Mouse (Mus musculus): ENCODE measurements around the gene Noct. TPM values are rescaled to one million over a fixed set of nuclear protein-coding genes. Genes with fewer than 3 reads are reported as not detected.

The Noct gene
- polyA plus RNA-seq, 1 experiment from 2014 or later, result 29.0 TPM

GRCm38 (mm10) chr3:51222834-51223460 is 1.3 kb upstream of the Noct start:
- DNase-seq (ENCODE audit: low spot score) (no peak), ATAC-seq (replicated peaks; ENCODE audit: low FRiP score) (no peak)
- Histone ChIP-seq H3K27ac (ENCODE audit: low read depth, low read length) (no peak overlapping the region), H3K4me1 (replicated peaks; ENCODE audit: control insufficient read depth, insufficient read depth, low read length) (peaks cover 18% of the 10 kb centered on the region), H3K36me3 (ENCODE audit: control insufficient read depth, insufficient read depth, low read length) (no peaks in the 10 kb centered on the region), H3K4me2 (peak overlapping the region; percentile 94; the same call in 1 of the 2 replicates), H3K4me3 (ENCODE audit: low read depth, low read length) (no peak overlapping the region), H3K9ac (ENCODE audit: low read depth, low read length) (no peak overlapping the region), H3K9me3 (ENCODE audit: control insufficient read depth, low read length) (no peaks in the 10 kb centered on the region), H3K27me3 (replicated peaks; ENCODE audit: control insufficient read depth, insufficient read depth, low read length) (no peaks in the 10 kb centered on the region)
- WGBS, result 43% methylated on average over 10 of the region's 10 CpGs

- peak overlapping the region; percentile 98 for H3K4me3 ChIP-seq (ENCODE audit: low read depth, low read length)
- H3K9ac ChIP-seq (ENCODE audit: low read depth, low read length), result peak overlapping the region; percentile 99; the same call in 1 of the 2 replicates
- H3K4me1 ChIP-seq (replicated peaks; ENCODE audit: control insufficient read depth, insufficient read depth, low read length), result peaks cover 20% of the 10 kb centered on the region
- no peaks in the 10 kb centered on the region for H3K27me3 ChIP-seq (replicated peaks; ENCODE audit: control insufficient read depth, insufficient read depth, low read length)
- peak overlapping the region; percentile 94 for H3K4me2 ChIP-seq
- peaks cover 1% of the 10 kb centered on the region; the same call in 1 of the 2 replicates for H3K36me3 ChIP-seq (ENCODE audit: control insufficient read depth, insufficient read depth, low read length)
- no peak for DNase-seq (ENCODE audit: low spot score)
- 29% methylated on average over 5 of the region's 5 CpGs for WGBS
- no peak for ATAC-seq (replicated peaks; ENCODE audit: low FRiP score)
- peak overlapping the region; percentile 29; the same call in 1 of the 2 replicates for H3K27ac ChIP-seq (ENCODE audit: low read depth, low read length)
- H3K9me3 ChIP-seq (ENCODE audit: control insufficient read depth, low read length), result no peaks in the 10 kb centered on the region
These were observed 691 bp upstream of the Noct start for GRCm38 (mm10) chr3:51223556-51223955.

DNA sequence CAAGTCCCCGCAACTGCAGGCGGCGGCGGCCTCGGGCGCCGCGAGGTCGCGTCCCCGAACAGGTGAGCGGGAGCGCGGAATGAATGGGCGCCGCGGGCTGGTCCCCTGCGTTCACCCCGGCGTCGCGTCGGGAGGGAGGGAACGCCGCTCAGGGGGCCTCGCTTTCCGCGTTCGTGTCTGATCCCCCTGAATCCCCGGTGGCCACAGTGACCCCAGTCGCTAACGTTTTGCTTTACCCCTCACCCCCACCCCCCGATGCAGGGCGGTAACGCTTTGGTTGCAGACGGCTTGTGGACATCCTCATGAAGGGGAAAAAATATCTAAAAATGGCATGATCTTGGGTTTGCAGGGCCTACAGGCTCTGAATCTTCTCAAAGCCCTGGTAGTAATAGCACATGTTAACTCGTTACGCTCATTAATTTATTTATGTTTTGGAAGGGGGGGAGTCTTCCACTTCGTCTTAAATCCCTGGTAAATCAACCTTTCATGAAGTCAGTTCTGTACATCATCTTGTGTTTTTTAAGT is 1.0 kb downstream of the Noct start:
- 1% methylated on average over 33 of the region's 39 CpGs for WGBS
- ATAC-seq (replicated peaks; ENCODE audit: low FRiP score) (0 out of 2 replicates have a peak, but pooled peaks have one; percentile 1), DNase-seq (ENCODE audit: low spot score) (peak; percentile 68)
- Histone ChIP-seq H3K36me3 (ENCODE audit: control insufficient read depth, insufficient read depth, low read length) (peaks cover 3% of the 10 kb centered on the region; the same call in 1 of the 2 replicates), H3K9ac (ENCODE audit: low read depth, low read length) (peak overlapping the region; percentile 99), H3K27ac (ENCODE audit: low read depth, low read length) (peak overlapping the region; percentile 92), H3K4me3 (ENCODE audit: low read depth, low read length) (peak overlapping the region; percentile 98), H3K9me3 (ENCODE audit: control insufficient read depth, low read length) (no peaks in the 10 kb centered on the region), H3K27me3 (replicated peaks; ENCODE audit: control insufficient read depth, insufficient read depth, low read length) (no peaks in the 10 kb centered on the region), H3K4me2 (peak overlapping the region; percentile 94), H3K4me1 (replicated peaks; ENCODE audit: control insufficient read depth, insufficient read depth, low read length) (peaks cover 26% of the 10 kb centered on the region)

- Histone ChIP-seq H3K4me3 (ENCODE audit: low read depth, low read length) (peak overlapping the region; percentile 98), H3K4me1 (replicated peaks; ENCODE audit: control insufficient read depth, insufficient read depth, low read length) (peaks cover 29% of the 10 kb centered on the region), H3K9me3 (ENCODE audit: control insufficient read depth, low read length) (no peaks in the 10 kb centered on the region), H3K9ac (ENCODE audit: low read depth, low read length) (peak overlapping the region; percentile 99), H3K4me2 (peak overlapping the region; percentile 94), H3K27ac (ENCODE audit: low read depth, low read length) (peak overlapping the region; percentile 2; the same call in 1 of the 2 replicates), H3K36me3 (ENCODE audit: control insufficient read depth, insufficient read depth, low read length) (peaks cover 3% of the 10 kb centered on the region; the same call in 1 of the 2 replicates), H3K27me3 (replicated peaks; ENCODE audit: control insufficient read depth, insufficient read depth, low read length) (no peaks in the 10 kb centered on the region)
- ATAC-seq (replicated peaks; ENCODE audit: low FRiP score) (no peak), DNase-seq (ENCODE audit: low spot score) (no peak)
- 79% methylated on average over 10 of the region's 10 CpGs for WGBS
These were observed 1.7 kb downstream of the Noct start for GRCm38 (mm10) chr3:51225979-51226378.

DNA sequence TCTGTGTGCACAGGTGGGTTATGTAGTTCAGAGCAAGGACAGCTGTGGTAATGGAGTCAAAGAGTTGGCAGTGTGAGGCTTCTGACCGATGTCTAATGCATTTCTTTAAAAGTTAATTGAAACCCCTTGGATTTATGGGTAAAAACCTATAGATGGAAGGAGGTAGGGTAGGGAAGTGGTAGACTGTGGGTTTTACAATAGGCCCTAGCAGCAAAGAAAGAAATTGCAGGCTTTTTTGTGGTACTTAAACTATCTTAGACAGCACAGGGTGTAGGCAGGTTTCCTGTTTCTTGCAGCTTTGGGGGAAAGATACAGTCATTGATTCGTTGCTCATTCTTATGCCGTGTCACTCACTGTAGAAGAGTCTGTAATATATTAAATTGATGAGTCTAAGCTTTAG is 2.4 kb downstream of the Noct start:
- Histone ChIP-seq H3K9me3 (ENCODE audit: control insufficient read depth, low read length) (no peaks in the 10 kb centered on the region), H3K9ac (ENCODE audit: low read depth, low read length) (peak overlapping the region; percentile 99), H3K4me1 (replicated peaks; ENCODE audit: control insufficient read depth, insufficient read depth, low read length) (peaks cover 35% of the 10 kb centered on the region), H3K36me3 (ENCODE audit: control insufficient read depth, insufficient read depth, low read length) (peaks cover 3% of the 10 kb centered on the region; the same call in 1 of the 2 replicates), H3K27me3 (replicated peaks; ENCODE audit: control insufficient read depth, insufficient read depth, low read length) (no peaks in the 10 kb centered on the region), H3K4me3 (ENCODE audit: low read depth, low read length) (peak overlapping the region; percentile 98), H3K27ac (ENCODE audit: low read depth, low read length) (peak overlapping the region; percentile 2; the same call in 1 of the 2 replicates), H3K4me2 (peak overlapping the region; percentile 94)
- DNase-seq (ENCODE audit: low spot score) (no peak), ATAC-seq (replicated peaks; ENCODE audit: low FRiP score) (no peak)
- WGBS, result 46% methylated on average over 3 of the region's 3 CpGs

- Histone ChIP-seq H3K9me3 (ENCODE audit: control insufficient read depth, low read length) (no peaks in the 10 kb centered on the region), H3K27ac (ENCODE audit: low read depth, low read length) (peak overlapping the region; percentile 92)
These were observed 4.0 kb downstream of the Noct start for GRCm38 (mm10) chr3:51228038-51228820.

GRCm38 (mm10) chr3:51228821-51229205 is 4.6 kb downstream of the Noct start:
- Histone ChIP-seq H3K27ac (ENCODE audit: low read depth, low read length) (peak overlapping the region; percentile 92), H3K9me3 (ENCODE audit: control insufficient read depth, low read length) (no peaks in the 10 kb centered on the region), H3K4me3 (ENCODE audit: low read depth, low read length) (no peak overlapping the region), H3K9ac (ENCODE audit: low read depth, low read length) (0 out of 2 replicates have a peak overlapping the region, but pooled peaks have one; percentile 9), H3K4me2 (peak overlapping the region; percentile 12), H3K27me3 (replicated peaks; ENCODE audit: control insufficient read depth, insufficient read depth, low read length) (no peaks in the 10 kb centered on the region), H3K36me3 (ENCODE audit: control insufficient read depth, insufficient read depth, low read length) (peaks cover 3% of the 10 kb centered on the region; the same call in 1 of the 2 replicates), H3K4me1 (replicated peaks; ENCODE audit: control insufficient read depth, insufficient read depth, low read length) (peaks cover 51% of the 10 kb centered on the region)
- 80% methylated on average over 9 of the region's 9 CpGs for WGBS
- ATAC-seq (replicated peaks; ENCODE audit: low FRiP score), result no peak
- no peak for DNase-seq (ENCODE audit: low spot score)

More at GRCm38 (mm10) chr3:51228038-51228820, 4.0 kb downstream of the Noct start:
- Histone ChIP-seq H3K4me1 (replicated peaks; ENCODE audit: control insufficient read depth, insufficient read depth, low read length) (peaks cover 51% of the 10 kb centered on the region), H3K27me3 (replicated peaks; ENCODE audit: control insufficient read depth, insufficient read depth, low read length) (no peaks in the 10 kb centered on the region), H3K9ac (ENCODE audit: low read depth, low read length) (0 out of 2 replicates have a peak overlapping the region, but pooled peaks have one; percentile 9), H3K36me3 (ENCODE audit: control insufficient read depth, insufficient read depth, low read length) (peaks cover 3% of the 10 kb centered on the region; the same call in 1 of the 2 replicates), H3K4me2 (peak overlapping the region; percentile 94), H3K4me3 (ENCODE audit: low read depth, low read length) (no peak overlapping the region)
- DNase-seq (ENCODE audit: low spot score), result no peak
- 62% methylated on average over 10 of the region's 10 CpGs for WGBS
- ATAC-seq (replicated peaks; ENCODE audit: low FRiP score), result no peak

DNA sequence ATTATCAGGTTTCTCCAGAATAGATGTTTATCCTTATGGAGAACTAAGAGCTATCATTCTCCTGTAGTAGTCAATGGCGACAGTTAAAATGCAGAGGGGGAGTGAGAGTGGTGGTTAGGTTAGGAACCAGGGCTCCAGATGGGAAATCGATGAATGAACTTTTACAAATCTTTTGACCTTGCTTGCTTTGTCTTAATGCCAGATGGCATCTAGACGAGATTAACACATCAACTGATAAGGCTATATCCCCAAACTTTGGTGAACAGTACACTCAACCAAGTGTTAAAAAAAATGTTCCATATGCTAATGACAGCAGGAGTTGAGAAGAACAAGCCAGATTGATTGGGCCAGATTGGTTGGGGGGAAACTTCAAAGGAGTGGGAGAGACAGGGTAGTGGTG is 5.0 kb downstream of the Noct start:
- peak overlapping the region; percentile 92 for H3K27ac ChIP-seq (ENCODE audit: low read depth, low read length)
- H3K4me2 ChIP-seq, result peak overlapping the region; percentile 12
- ATAC-seq (replicated peaks; ENCODE audit: low FRiP score) (no peak), DNase-seq (ENCODE audit: low spot score) (no peak)
- no peaks in the 10 kb centered on the region for H3K9me3 ChIP-seq (ENCODE audit: control insufficient read depth, low read length)
- no peak overlapping the region for H3K9ac ChIP-seq (ENCODE audit: low read depth, low read length)
- peaks cover 3% of the 10 kb centered on the region; the same call in 1 of the 2 replicates for H3K36me3 ChIP-seq (ENCODE audit: control insufficient read depth, insufficient read depth, low read length)
- H3K4me3 ChIP-seq (ENCODE audit: low read depth, low read length), result no peak overlapping the region
- H3K4me1 ChIP-seq (replicated peaks; ENCODE audit: control insufficient read depth, insufficient read depth, low read length), result peaks cover 52% of the 10 kb centered on the region
- WGBS, result 63% methylated on average over 3 of the region's 3 CpGs
- H3K27me3 ChIP-seq (replicated peaks; ENCODE audit: control insufficient read depth, insufficient read depth, low read length), result no peaks in the 10 kb centered on the region
